Mouse (Mus musculus): ENCODE measurements around the gene Map1lc3b. TPM values are rescaled to one million over a fixed set of nuclear protein-coding genes. Genes with fewer than 3 reads are reported as not detected.

Gene Map1lc3b
- polyA plus RNA-seq, 1 experiment from 2014 or later, result 351 TPM

GRCm38 (mm10) chr8:121575661-121576060 is 14.5 kb upstream of the Map1lc3b start:
- no peak for ATAC-seq (ENCODE audit: low FRiP score)
- H3K9me3 ChIP-seq (replicated peaks), result no peaks in the 10 kb centered on the region
- WGBS, result 79% methylated on average over 3 of the region's 3 CpGs
- no peak overlapping the region for H3K27ac ChIP-seq (replicated peaks)
- no peaks in the 10 kb centered on the region for H3K36me3 ChIP-seq
- H3K9ac ChIP-seq (replicated peaks), result no peak overlapping the region
- 0 out of 2 replicates have a peak overlapping the region, but pooled peaks have one; percentile 83 for H3K4me2 ChIP-seq
- peaks cover 54% of the 10 kb centered on the region for H3K4me1 ChIP-seq
- H3K27me3 ChIP-seq (replicated peaks), result no peaks in the 10 kb centered on the region
- H3K4me3 ChIP-seq (replicated peaks), result no peak overlapping the region

GRCm38 (mm10) chr8:121577751-121578675 is 12.1 kb upstream of the Map1lc3b start:
- Histone ChIP-seq H3K27ac (replicated peaks) (peak overlapping the region; percentile 73), H3K27me3 (replicated peaks) (0 out of 2 replicates have a peak, but pooled peaks cover 3% of the 10 kb centered on the region), H3K4me2 (peak overlapping the region; percentile 83), H3K9ac (replicated peaks) (peak overlapping the region; percentile 89), H3K4me3 (replicated peaks) (peak overlapping the region; percentile 92), H3K9me3 (replicated peaks) (no peaks in the 10 kb centered on the region), H3K4me1 (peaks cover 48% of the 10 kb centered on the region), H3K36me3 (no peaks in the 10 kb centered on the region)
- ATAC-seq (ENCODE audit: low FRiP score), result peak; percentile 56
- WGBS, result 2% methylated on average over 38 of the region's 44 CpGs

GRCm38 (mm10) chr8:121578676-121579451 is 11.3 kb upstream of the Map1lc3b start, which contains the start of gene Fbxo31:
Gene Fbxo31 (minus strand): TSS chr8:121578806.
- Histone ChIP-seq H3K4me1 (peaks cover 45% of the 10 kb centered on the region), H3K9me3 (replicated peaks) (no peaks in the 10 kb centered on the region), H3K4me3 (replicated peaks) (peak within 1 kb of the TSS; percentile 92), H3K4me2 (peak within 1 kb of the TSS; percentile 83), H3K27me3 (replicated peaks) (peaks cover 6% of the 10 kb centered on the region; the same call in 1 of the 2 replicates), H3K27ac (replicated peaks) (peak within 1 kb of the TSS; percentile 73), H3K36me3 (no peaks in the 10 kb centered on the region), H3K9ac (replicated peaks) (peak within 1 kb of the TSS; percentile 89)
- peak; percentile 94 for ATAC-seq (ENCODE audit: low FRiP score)
- 1% methylated on average over 47 of the region's 63 CpGs for WGBS

- H3K9me3 ChIP-seq (replicated peaks), result no peaks in the 10 kb centered on the region
- H3K9ac ChIP-seq (replicated peaks), result no peak overlapping the region
- H3K4me2 ChIP-seq, result no peak overlapping the region
- no peak for ATAC-seq (ENCODE audit: low FRiP score)
- H3K27me3 ChIP-seq (replicated peaks), result peaks cover 6% of the 10 kb centered on the region; the same call in 1 of the 2 replicates
- WGBS, result 43% methylated on average over 9 of the region's 9 CpGs
- H3K36me3 ChIP-seq, result no peaks in the 10 kb centered on the region
- peaks cover 39% of the 10 kb centered on the region for H3K4me1 ChIP-seq
- H3K4me3 ChIP-seq (replicated peaks), result no peak overlapping the region
- H3K27ac ChIP-seq (replicated peaks), result no peak overlapping the region
These were observed 9.7 kb upstream of the Map1lc3b start for GRCm38 (mm10) chr8:121580465-121580864.

GRCm38 (mm10) chr8:121583653-121584052 is 6.5 kb upstream of the Map1lc3b start:
- no peak overlapping the region for H3K9ac ChIP-seq (replicated peaks)
- peaks cover 6% of the 10 kb centered on the region; the same call in 1 of the 2 replicates for H3K27me3 ChIP-seq (replicated peaks)
- peaks cover 19% of the 10 kb centered on the region for H3K4me1 ChIP-seq
- no peak overlapping the region for H3K4me2 ChIP-seq
- no peak for ATAC-seq (ENCODE audit: low FRiP score)
- H3K4me3 ChIP-seq (replicated peaks), result no peak overlapping the region
- no peaks in the 10 kb centered on the region for H3K36me3 ChIP-seq
- no peaks in the 10 kb centered on the region for H3K9me3 ChIP-seq (replicated peaks)
- WGBS, result 70% methylated on average over 8 of the region's 8 CpGs
- H3K27ac ChIP-seq (replicated peaks), result no peak overlapping the region

- Histone ChIP-seq H3K36me3 (no peaks in the 10 kb centered on the region), H3K4me3 (replicated peaks) (peak overlapping the region; percentile 71), H3K9ac (replicated peaks) (no peak overlapping the region), H3K27ac (replicated peaks) (no peak overlapping the region), H3K27me3 (replicated peaks) (peaks cover 6% of the 10 kb centered on the region; the same call in 1 of the 2 replicates), H3K4me1 (peaks cover 13% of the 10 kb centered on the region), H3K9me3 (replicated peaks) (no peaks in the 10 kb centered on the region), H3K4me2 (peak overlapping the region; percentile 77)
- WGBS, result 44% methylated on average over 13 of the region's 13 CpGs
- no peak for ATAC-seq (ENCODE audit: low FRiP score)
These were observed 5.4 kb upstream of the Map1lc3b start for GRCm38 (mm10) chr8:121584730-121585129.

- Histone ChIP-seq H3K27ac (replicated peaks) (peak overlapping the region; percentile 80), H3K27me3 (replicated peaks) (peaks cover 6% of the 10 kb centered on the region; the same call in 1 of the 2 replicates), H3K4me1 (peaks cover 16% of the 10 kb centered on the region), H3K9me3 (replicated peaks) (no peaks in the 10 kb centered on the region), H3K4me2 (peak overlapping the region; percentile 77), H3K36me3 (no peaks in the 10 kb centered on the region), H3K9ac (replicated peaks) (peak overlapping the region; percentile 69), H3K4me3 (replicated peaks) (peak overlapping the region; percentile 71)
- peak; percentile 94 for ATAC-seq (ENCODE audit: low FRiP score)
- 1% methylated on average over 47 of the region's 47 CpGs for WGBS
These were observed 4.9 kb upstream of the Map1lc3b start for GRCm38 (mm10) chr8:121585159-121585825.

- Histone ChIP-seq H3K27me3 (replicated peaks) (no peaks in the 10 kb centered on the region; the same call in 1 of the 2 replicates), H3K27ac (replicated peaks) (no peak overlapping the region), H3K4me1 (peaks cover 43% of the 10 kb centered on the region), H3K4me2 (no peak overlapping the region), H3K9ac (replicated peaks) (no peak overlapping the region), H3K9me3 (replicated peaks) (no peaks in the 10 kb centered on the region), H3K4me3 (replicated peaks) (no peak overlapping the region), H3K36me3 (no peaks in the 10 kb centered on the region)
- ATAC-seq (ENCODE audit: low FRiP score), result no peak
- 93% methylated on average over 4 of the region's 4 CpGs for WGBS
These were observed 1.4 kb upstream of the Map1lc3b start for GRCm38 (mm10) chr8:121588750-121589149.

- H3K9ac ChIP-seq (replicated peaks), result peak overlapping the region; percentile 93; the same call in 1 of the 2 replicates
These were observed 895 bp upstream of the Map1lc3b start for GRCm38 (mm10) chr8:121589205-121589726.

GRCm38 (mm10) chr8:121591178-121592066 is 1.3 kb downstream of the Map1lc3b start:
- Histone ChIP-seq H3K4me1 (peaks cover 33% of the 10 kb centered on the region), H3K27ac (replicated peaks) (peak overlapping the region; percentile 87), H3K4me2 (peak overlapping the region; percentile 76), H3K27me3 (replicated peaks) (no peaks in the 10 kb centered on the region; the same call in 1 of the 2 replicates), H3K9me3 (replicated peaks) (no peaks in the 10 kb centered on the region), H3K9ac (replicated peaks) (peak overlapping the region; percentile 93), H3K4me3 (replicated peaks) (peak overlapping the region; percentile 87), H3K36me3 (peaks cover 22% of the 10 kb centered on the region)
- no peak for ATAC-seq (ENCODE audit: low FRiP score)
- WGBS, result 17% methylated on average over 20 of the region's 20 CpGs

More at GRCm38 (mm10) chr8:121589205-121589726, 895 bp upstream of the Map1lc3b start:
- 57% methylated on average over 2 of the region's 2 CpGs for WGBS
- Histone ChIP-seq H3K27me3 (replicated peaks) (no peaks in the 10 kb centered on the region; the same call in 1 of the 2 replicates), H3K36me3 (peaks cover 3% of the 10 kb centered on the region), H3K9me3 (replicated peaks) (no peaks in the 10 kb centered on the region), H3K4me1 (peaks cover 43% of the 10 kb centered on the region), H3K4me2 (peak overlapping the region; percentile 76), H3K4me3 (replicated peaks) (no peak overlapping the region), H3K27ac (replicated peaks) (0 out of 2 replicates have a peak overlapping the region, but pooled peaks have one; percentile 87)
- ATAC-seq (ENCODE audit: low FRiP score), result no peak
